Mouse (Mus musculus): ENCODE data around the gene Vmn1r178.
"Not testable (repeated sequence)": the region's sequence is repeated elsewhere in the genome, so short reads cannot be mapped to it uniquely, and the experiment has no call there.

- not testable (repeated sequence) for TF ChIP-seq GATA1, TAL1 (IDR thresholded peaks at IDR 0.05; ENCODE audit: low read length)
Measured at GRCm38 (mm10) chr7:23866349-23866748, 25.5 kb upstream of the Vmn1r178 start, which contains the start of gene Vmn1r177.

Measured in erythroblast, embryonic 14.5 days (primary cell).